Mouse (Mus musculus) gastrocnemius, adult 8-10 months (tissue): ENCODE data around the gene Akr1b8. TPM values are rescaled to one million over a fixed set of nuclear protein-coding genes. Genes with fewer than 3 reads are reported as not detected.
"Not testable (repeated sequence)": the region's sequence is repeated elsewhere in the genome, so short reads cannot be mapped to it uniquely, and the experiment has no call there.

Experiments used
- DNase-seq, 2 experiments: peaks; one replicate each; pipeline ENCODE4 v3.0.0; 2022; ENCODE audit warnings: low spot score in 2 of 2
- total RNA-seq, 4 experiments: library from RNA; stranded (reverse); gene quantifications; 2 replicates each; pipeline ENCODE4 v1.2.4; 2022

Akr1b8 gene
- total RNA-seq, 4 experiments from 2014 or later: 1.3 to 2.4 (median 1.6) TPM

GRCm38 (mm10) chr6:34398431-34398830, 44.5 kb downstream of the Akr1b8 start:
- DNase-seq: no peak

GRCm38 (mm10) chr6:34399606-34400220, 45.8 kb downstream of the Akr1b8 start:
- DNase-seq: no peak

DNA sequence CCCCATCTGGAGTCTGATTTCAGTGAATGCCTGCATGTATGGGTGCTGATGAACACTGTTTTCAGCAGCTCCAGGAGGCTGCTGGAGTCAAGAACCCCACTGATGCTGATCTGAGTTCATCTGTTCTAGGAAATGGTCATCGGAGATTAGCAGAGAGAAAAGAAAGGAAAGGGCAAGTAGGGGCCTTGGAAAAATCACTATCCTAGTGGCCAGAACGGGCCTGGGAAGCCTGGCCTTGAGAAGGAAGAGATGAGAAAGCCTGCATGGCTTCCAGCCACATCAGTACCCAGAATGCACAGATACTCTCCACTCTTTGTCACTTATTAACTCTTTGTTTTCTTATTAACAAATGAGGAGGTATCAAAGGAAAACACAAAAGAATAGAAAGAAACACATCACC, 46.8 kb downstream of the Akr1b8 start:
- no peak for DNase-seq

DNA sequence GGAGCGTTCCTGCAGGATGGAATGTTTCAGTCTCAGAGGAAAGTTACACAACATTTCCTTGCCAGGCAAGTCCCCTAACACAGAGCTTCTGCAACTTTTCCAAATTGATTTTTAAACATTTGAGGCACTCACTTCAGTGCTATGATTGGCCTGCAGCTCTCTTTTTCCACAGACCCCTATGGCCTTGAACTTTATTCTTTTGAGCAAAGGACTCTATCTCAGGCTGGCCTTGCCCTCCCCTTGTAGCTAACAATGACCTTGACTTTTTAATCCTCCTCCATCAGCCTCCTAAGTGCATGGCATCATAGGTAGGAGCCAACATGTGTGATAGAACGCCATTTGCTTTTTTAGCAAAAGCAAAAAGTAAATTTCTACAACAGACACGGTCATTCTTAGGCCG, 52.8 kb downstream of the Akr1b8 start:
- DNase-seq: no peak

DNA sequence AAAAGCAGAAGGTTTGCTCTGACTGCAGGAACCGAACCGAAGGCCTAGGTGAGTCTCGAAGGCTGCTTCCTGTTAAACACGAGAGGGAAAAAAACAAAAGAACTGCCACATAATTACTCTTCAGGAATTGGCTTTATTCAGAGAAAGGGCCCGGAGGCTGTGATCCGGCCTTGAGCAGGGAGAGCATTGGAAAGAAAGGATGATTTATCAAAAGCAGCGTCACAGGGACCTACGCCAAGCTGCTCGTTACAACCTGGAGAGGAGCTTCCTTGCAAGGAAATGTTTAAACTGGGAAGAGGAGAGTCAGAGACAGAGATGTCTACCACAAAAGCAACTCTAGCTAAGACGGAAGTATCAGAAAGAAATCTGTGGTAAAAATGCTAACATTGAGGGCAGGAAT, 53.5 kb downstream of the Akr1b8 start:
- DNase-seq: no peak

DNA sequence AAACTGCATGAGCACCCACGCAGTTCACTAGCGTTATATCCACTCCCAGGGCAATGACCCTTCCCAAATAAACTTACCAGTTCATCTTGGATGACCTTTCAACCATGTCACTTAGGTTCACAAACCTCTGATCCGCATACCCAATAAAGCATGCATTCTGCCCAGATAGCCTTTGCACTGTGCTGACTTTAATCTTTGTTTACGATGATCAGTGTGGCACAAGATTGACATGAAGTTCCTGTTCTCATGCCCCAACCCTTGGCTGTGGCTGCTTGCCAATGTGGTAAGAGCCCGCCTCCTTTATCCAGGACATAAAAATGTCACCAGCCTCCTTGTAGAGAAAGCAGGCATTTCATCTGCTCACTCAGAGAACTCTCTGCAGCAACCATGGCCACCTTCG, 58.1 kb downstream of the Akr1b8 start, which contains the start of gene Akr1b7:
Akr1b7 (plus strand) TSS at position 312 of the 400 bp plus-strand sequence.
- DNase-seq: no peak

- DNase-seq: no peak
Observed at GRCm38 (mm10) chr6:34412688-34413087, 58.8 kb downstream of the Akr1b8 start.

- DNase-seq: not testable (repeated sequence)
Observed at GRCm38 (mm10) chr6:34413386-34413785, 59.5 kb downstream of the Akr1b8 start.

- no peak for DNase-seq
Observed at GRCm38 (mm10) chr6:34416521-34416920, 62.6 kb downstream of the Akr1b8 start.

Other genes starting within 250 kb of the Akr1b8 start
- gene Slc35b4, start 177.0 kb upstream of the Akr1b8 start, total RNA-seq: 1 to 10 TPM; 7.4 to 9.8 (median 7.7) TPM
- 100 to 1,000 TPM; 178 to 217 (median 203) TPM for gene Akr1b3, start 36.6 kb upstream of the Akr1b8 start, total RNA-seq
- gene Akr1b10, start 30.1 kb downstream of the Akr1b8 start, total RNA-seq: 10 to 100 TPM; 45.7 to 56.7 (median 53.0) TPM
- gene Akr1b7, start 58.2 kb downstream of the Akr1b8 start, total RNA-seq: under 1 TPM in 1 of 4 experiments, not detected in 3; 0.97 TPM
- 100 to 1,000 TPM; 101 to 121 (median 108) TPM for gene Bpgm, start 122.1 kb downstream of the Akr1b8 start, total RNA-seq
- gene Cald1, start 244.4 kb downstream of the Akr1b8 start, total RNA-seq: 10 to 100 TPM; 11.5 to 27.6 (median 19.1) TPM